Mouse (Mus musculus): ENCODE data around the gene Cdkal1.

DNA sequence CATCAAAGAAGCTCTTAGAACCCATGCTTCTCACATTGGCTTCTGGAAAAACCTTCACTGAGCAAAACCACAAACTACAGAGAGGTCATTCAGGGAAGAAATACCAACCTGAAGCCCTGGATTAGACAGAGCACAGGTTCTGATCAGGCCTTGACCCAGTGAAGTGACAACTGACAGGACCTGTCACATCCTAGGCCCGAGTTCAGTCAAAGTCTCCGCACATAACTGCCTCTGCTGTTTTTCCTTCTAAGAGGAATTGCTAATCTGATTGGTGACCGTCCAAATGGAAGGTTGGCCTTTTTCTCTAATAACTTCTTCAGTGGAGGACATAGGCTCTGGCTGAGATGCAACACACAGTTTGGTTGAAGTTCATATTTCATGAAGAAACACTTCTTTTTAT lies 662.8 kb downstream of the Cdkal1 start:
- TF ChIP-seq POLR2A (IDR thresholded peaks at IDR 0.05; ENCODE audit: borderline replicate concordance, extremely low read depth, insufficient read depth, insufficient read length, poor library complexity, severe bottlenecking): no peak
- no peak for TF ChIP-seq CTCF (IDR thresholded peaks at IDR 0.05; ENCODE audit: borderline replicate concordance, extremely low read depth, insufficient read depth, insufficient read length)

Measured in brain, embryonic 14.5 days (tissue).